Mouse (Mus musculus): ENCODE measurements around the gene Cracr2b. TPM values are rescaled to one million over a fixed set of nuclear protein-coding genes. Genes with fewer than 3 reads are reported as not detected.

Cracr2b gene
- polyA plus RNA-seq, 1 experiment from 2014 or later = 4.3 TPM

- Histone ChIP-seq H3K4me3 (replicated peaks) (peak overlapping the region; percentile 59; the same call in 1 of the 2 replicates), H3K27ac (no peak overlapping the region), H3K4me2 (peak overlapping the region; percentile 94), H3K27me3 (no peaks in the 10 kb centered on the region), H3K9ac (0 out of 2 replicates have a peak overlapping the region, but pooled peaks have one; percentile 83), H3K9me3 (no peaks in the 10 kb centered on the region), H3K4me1 (peaks cover 49% of the 10 kb centered on the region), H3K36me3 (replicated peaks) (peaks cover 59% of the 10 kb centered on the region)
- no peak for ATAC-seq (ENCODE audit: low FRiP score)
- 75% methylated on average over 9 of the region's 9 CpGs for WGBS
These were observed 24.9 kb upstream of the Cracr2b start for GRCm38 (mm10) chr7:141435856-141436522.

GRCm38 (mm10) chr7:141436523-141436892 is 24.4 kb upstream of the Cracr2b start:
- H3K36me3 ChIP-seq (replicated peaks) = peaks cover 59% of the 10 kb centered on the region
- ATAC-seq (ENCODE audit: low FRiP score) = no peak
- no peaks in the 10 kb centered on the region for H3K27me3 ChIP-seq
- H3K4me1 ChIP-seq = peaks cover 51% of the 10 kb centered on the region
- peak overlapping the region; percentile 83; the same call in 1 of the 2 replicates for H3K9ac ChIP-seq
- H3K9me3 ChIP-seq = no peaks in the 10 kb centered on the region
- peak overlapping the region; percentile 94 for H3K4me2 ChIP-seq
- peak overlapping the region; percentile 76; the same call in 1 of the 2 replicates for H3K27ac ChIP-seq
- H3K4me3 ChIP-seq (replicated peaks) = peak overlapping the region; percentile 59
- WGBS = 58% methylated on average over 2 of the region's 2 CpGs

GRCm38 (mm10) chr7:141437178-141438120 is 23.4 kb upstream of the Cracr2b start, which contains the start of gene Slc25a22:
Gene Slc25a22 (minus strand): TSS chr7:141437892.
- H3K4me2 ChIP-seq = peak within 1 kb of the TSS; percentile 94
- H3K9me3 ChIP-seq = no peaks in the 10 kb centered on the region
- WGBS = 5% methylated on average over 53 of the region's 53 CpGs
- peak within 1 kb of the TSS; percentile 76 for H3K27ac ChIP-seq
- H3K4me3 ChIP-seq (replicated peaks) = peak within 1 kb of the TSS; percentile 59
- peak within 1 kb of the TSS; percentile 83 for H3K9ac ChIP-seq
- peaks cover 53% of the 10 kb centered on the region for H3K36me3 ChIP-seq (replicated peaks)
- no peaks in the 10 kb centered on the region for H3K27me3 ChIP-seq
- peak; percentile 85 for ATAC-seq (ENCODE audit: low FRiP score)
- H3K4me1 ChIP-seq = peaks cover 59% of the 10 kb centered on the region

- no peak overlapping the region for H3K4me3 ChIP-seq (replicated peaks)
- no peak overlapping the region for H3K4me2 ChIP-seq
- H3K9ac ChIP-seq = no peak overlapping the region
- H3K4me1 ChIP-seq = peaks cover 60% of the 10 kb centered on the region
- WGBS = 91% methylated on average over 12 of the region's 12 CpGs
- H3K36me3 ChIP-seq (replicated peaks) = peaks cover 44% of the 10 kb centered on the region
- peak overlapping the region; percentile 76; the same call in 1 of the 2 replicates for H3K27ac ChIP-seq
- no peaks in the 10 kb centered on the region for H3K9me3 ChIP-seq
- H3K27me3 ChIP-seq = no peaks in the 10 kb centered on the region
- ATAC-seq (ENCODE audit: low FRiP score) = no peak
These were observed 22.5 kb upstream of the Cracr2b start for GRCm38 (mm10) chr7:141438201-141438968.

GRCm38 (mm10) chr7:141439140-141439679 is 21.7 kb upstream of the Cracr2b start:
- Histone ChIP-seq H3K4me1 (peaks cover 60% of the 10 kb centered on the region), H3K27me3 (no peaks in the 10 kb centered on the region), H3K4me2 (no peak overlapping the region), H3K27ac (no peak overlapping the region), H3K9me3 (no peaks in the 10 kb centered on the region), H3K9ac (peak overlapping the region; percentile 17; the same call in 1 of the 2 replicates), H3K4me3 (replicated peaks) (no peak overlapping the region), H3K36me3 (replicated peaks) (peaks cover 39% of the 10 kb centered on the region)
- 96% methylated on average over 10 of the region's 10 CpGs for WGBS
- no peak for ATAC-seq (ENCODE audit: low FRiP score)

- 94% methylated on average over 11 of the region's 11 CpGs for WGBS
These were observed 21.1 kb upstream of the Cracr2b start for GRCm38 (mm10) chr7:141439811-141440210.

GRCm38 (mm10) chr7:141440613-141441012 is 20.3 kb upstream of the Cracr2b start:
- Histone ChIP-seq H3K36me3 (replicated peaks) (peaks cover 39% of the 10 kb centered on the region), H3K4me2 (no peak overlapping the region), H3K4me1 (peaks cover 49% of the 10 kb centered on the region), H3K4me3 (replicated peaks) (no peak overlapping the region), H3K27me3 (no peaks in the 10 kb centered on the region), H3K27ac (no peak overlapping the region), H3K9ac (0 out of 2 replicates have a peak overlapping the region, but pooled peaks have one; percentile 36), H3K9me3 (no peaks in the 10 kb centered on the region)
- WGBS = 30% methylated on average over 6 of the region's 6 CpGs
- ATAC-seq (ENCODE audit: low FRiP score) = no peak

More at GRCm38 (mm10) chr7:141439811-141440210, 21.1 kb upstream of the Cracr2b start:
- Histone ChIP-seq H3K36me3 (replicated peaks) (peaks cover 39% of the 10 kb centered on the region), H3K27me3 (no peaks in the 10 kb centered on the region), H3K9me3 (no peaks in the 10 kb centered on the region), H3K4me2 (no peak overlapping the region), H3K4me1 (peaks cover 57% of the 10 kb centered on the region), H3K27ac (no peak overlapping the region), H3K4me3 (replicated peaks) (no peak overlapping the region), H3K9ac (no peak overlapping the region)
- ATAC-seq (ENCODE audit: low FRiP score) = no peak

- peaks cover 39% of the 10 kb centered on the region for H3K36me3 ChIP-seq (replicated peaks)
- ATAC-seq (ENCODE audit: low FRiP score) = no peak
- 95% methylated on average over 9 of the region's 9 CpGs for WGBS
- H3K4me1 ChIP-seq = peaks cover 40% of the 10 kb centered on the region
- H3K9me3 ChIP-seq = no peaks in the 10 kb centered on the region
- H3K27me3 ChIP-seq = no peaks in the 10 kb centered on the region
- H3K27ac ChIP-seq = no peak overlapping the region
- H3K4me2 ChIP-seq = 0 out of 2 replicates have a peak overlapping the region, but pooled peaks have one; percentile 13
- 0 out of 2 replicates have a peak overlapping the region, but pooled peaks have one; percentile 7 for H3K4me3 ChIP-seq (replicated peaks)
- peak overlapping the region; percentile 36; the same call in 1 of the 2 replicates for H3K9ac ChIP-seq
These were observed 19.4 kb upstream of the Cracr2b start for GRCm38 (mm10) chr7:141441460-141441859.

- 93% methylated on average over 13 of the region's 13 CpGs for WGBS
- 0 out of 2 replicates have a peak overlapping the region, but pooled peaks have one; percentile 59 for H3K27ac ChIP-seq
- ATAC-seq (ENCODE audit: low FRiP score) = no peak
- peak overlapping the region; percentile 76 for H3K4me2 ChIP-seq
- H3K4me3 ChIP-seq (replicated peaks) = peak overlapping the region; percentile 44; the same call in 1 of the 2 replicates
- no peaks in the 10 kb centered on the region for H3K9me3 ChIP-seq
- H3K4me1 ChIP-seq = peaks cover 38% of the 10 kb centered on the region
- H3K27me3 ChIP-seq = no peaks in the 10 kb centered on the region
- peak overlapping the region; percentile 61 for H3K9ac ChIP-seq
- peaks cover 39% of the 10 kb centered on the region for H3K36me3 ChIP-seq (replicated peaks)
These were observed 18.7 kb upstream of the Cracr2b start for GRCm38 (mm10) chr7:141442199-141442598.

- Histone ChIP-seq H3K9ac (peak overlapping the region; percentile 61), H3K4me2 (peak overlapping the region; percentile 76), H3K36me3 (replicated peaks) (peaks cover 35% of the 10 kb centered on the region), H3K9me3 (no peaks in the 10 kb centered on the region), H3K27me3 (no peaks in the 10 kb centered on the region), H3K4me1 (peaks cover 39% of the 10 kb centered on the region), H3K27ac (peak overlapping the region; percentile 59), H3K4me3 (replicated peaks) (peak overlapping the region; percentile 44)
- ATAC-seq (ENCODE audit: low FRiP score) = no peak
- 31% methylated on average over 12 of the region's 12 CpGs for WGBS
These were observed 17.6 kb upstream of the Cracr2b start for GRCm38 (mm10) chr7:141443081-141443821.

GRCm38 (mm10) chr7:141443828-141444237 is 17.1 kb upstream of the Cracr2b start, which contains the start of gene Pidd1:
Gene Pidd1 (minus strand): TSS chr7:141444025.
- Histone ChIP-seq H3K4me3 (replicated peaks) (peak within 1 kb of the TSS; percentile 44), H3K27me3 (no peaks in the 10 kb centered on the region), H3K36me3 (replicated peaks) (peaks cover 34% of the 10 kb centered on the region), H3K9ac (peak within 1 kb of the TSS; percentile 61), H3K27ac (peak within 1 kb of the TSS; percentile 59), H3K9me3 (no peaks in the 10 kb centered on the region), H3K4me2 (peak within 1 kb of the TSS; percentile 76), H3K4me1 (peaks cover 44% of the 10 kb centered on the region)
- ATAC-seq (ENCODE audit: low FRiP score) = peak; percentile 54
- under 1% methylated on average over 25 of the region's 25 CpGs for WGBS

Data from forebrain, embryonic 12.5 days (tissue).